In genomic region chr1:127484826-127485225, GRCm38 (mm10) we compare ENCODE assay signal across 8 mouse cellular contexts.
DNase-seq lines count a peak whose midpoint lies in the region; ATAC-seq and TF ChIP-seq lines count a peak whose summit lies in the region.

No protein-coding gene starts in this region.

- no peak overlapping the region for H3K4me2 ChIP-seq in neural tube, embryonic 15.5 days

- DNase-seq in CD4-positive, CD25-positive, alpha-beta regulatory T cell, adult 2 months (ENCODE audit: low read depth, low spot score), result peak; percentile 67
- DNase-seq in neural tube, embryonic 10.5 days (ENCODE audit: extremely low spot score, low spot score), result peak; percentile 54
- peak; percentile 58 to 74 for DNase-seq in cerebellum, adult 2 months
- peak; percentile 17 to 21 for DNase-seq in gastrocnemius, postnatal 36 days
- DNase-seq in lung, adult 18-20 months, result peak; percentile 37 to 40
- DNase-seq in spleen, adult 2 months (ENCODE audit: low read depth in 1 of 2, low spot score in 2 of 2), result peak in 1 of 2 experiments; percentile 56

- TF ChIP-seq POLR2A in cerebellum, adult 2 months (IDR thresholded peaks at IDR 0.05; ENCODE audit: borderline replicate concordance, insufficient read depth, low read length), result no peak
- no peak for TF ChIP-seq POLR2A in spleen, adult 2 months (IDR thresholded peaks at IDR 0.05; ENCODE audit: low read depth, low read length)

- 44% methylated on average over 7 of the region's 7 CpGs for WGBS in neural tube, embryonic 15.5 days
- 32% methylated on average over 7 of the region's 7 CpGs for WGBS in cerebellum, adult 2 months
- 41% methylated on average over 7 of the region's 7 CpGs for WGBS in spleen, adult 2 months

- TF ChIP-seq CTCF in cerebellum, adult 2 months (IDR thresholded peaks at IDR 0.05; ENCODE audit: borderline replicate concordance, insufficient read depth, low read depth, low read length), result peak; percentile 76
- TF ChIP-seq CTCF in spleen, adult 2 months (IDR thresholded peaks at IDR 0.05; ENCODE audit: extremely low read depth, insufficient read depth, insufficient read length, insufficient replicate concordance), result peak; percentile 60; the same call in 1 of the 2 replicates

- no peak for ATAC-seq in CD4-positive, CD25-positive, alpha-beta regulatory T cell, adult 4 months
- no peak for ATAC-seq in neural tube, embryonic 15.5 days (ENCODE audit: low FRiP score)

- intact Hi-C loops in gastrocnemius, postnatal 36 days (cut with DNase I), result no loop called here

- H3K36me3 ChIP-seq in neural tube, embryonic 15.5 days, result peaks cover 8% of the 10 kb centered on the region; the same call in 1 of the 2 replicates
- peaks cover 3% of the 10 kb centered on the region; the same call in 1 of the 2 replicates for H3K36me3 ChIP-seq in spleen, adult 2 months (ENCODE audit: control insufficient read depth, insufficient read depth, low read length)

- H3K9me3 ChIP-seq in neural tube, embryonic 15.5 days (replicated peaks), result no peaks in the 10 kb centered on the region

- no peaks in the 10 kb centered on the region for H3K27me3 ChIP-seq in neural tube, embryonic 15.5 days (replicated peaks)
- H3K27me3 ChIP-seq in cerebellum, adult 2 months (ENCODE audit: control insufficient read depth, insufficient read depth, low read length), result no peaks in the 10 kb centered on the region
- H3K27me3 ChIP-seq in spleen, adult 2 months (ENCODE audit: control insufficient read depth, insufficient read depth, low read length), result no peaks in the 10 kb centered on the region

- H3K9ac ChIP-seq in neural tube, embryonic 15.5 days (replicated peaks), result no peak overlapping the region

- H3K4me1 ChIP-seq in neural tube, embryonic 15.5 days, result no peaks in the 10 kb centered on the region
- no peaks in the 10 kb centered on the region for H3K4me1 ChIP-seq in cerebellum, adult 2 months (ENCODE audit: control insufficient read depth, insufficient read depth, low read length)
- no peaks in the 10 kb centered on the region for H3K4me1 ChIP-seq in spleen, adult 2 months (ENCODE audit: control insufficient read depth, insufficient read depth, insufficient read length)

- H3K4me3 ChIP-seq in neural tube, embryonic 15.5 days (replicated peaks), result no peak overlapping the region
- no peak overlapping the region for H3K4me3 ChIP-seq in cerebellum, adult 2 months (replicated peaks; ENCODE audit: insufficient read depth, low read depth, low read length)
- H3K4me3 ChIP-seq in spleen, adult 2 months (ENCODE audit: extremely low read depth, insufficient read depth, insufficient read length), result no peak overlapping the region

- no peak overlapping the region for H3K27ac ChIP-seq in neural tube, embryonic 15.5 days (replicated peaks)
- H3K27ac ChIP-seq in cerebellum, adult 2 months (ENCODE audit: insufficient read depth, low read length), result no peak overlapping the region
- no peak overlapping the region for H3K27ac ChIP-seq in spleen, adult 2 months (ENCODE audit: insufficient read depth, low read length)
